Mouse (Mus musculus): ENCODE measurements around the gene Mif4gd. TPM values are rescaled to one million over a fixed set of nuclear protein-coding genes. Genes with fewer than 3 reads are reported as not detected.

The Mif4gd gene
- polyA plus RNA-seq, 2 experiments, result 23.1 to 34.2 TPM

GRCm38 (mm10) chr11:115613138-115613945 is 573 bp upstream of the Mif4gd start:
- no peak for TF ChIP-seq POLR2A (IDR thresholded peaks at IDR 0.05; ENCODE audit: borderline replicate concordance, extremely low read depth, insufficient read depth, insufficient read length)
- DNase-seq (ENCODE audit: low spot score) (peak; percentile 25), ATAC-seq (ENCODE audit: low FRiP score, low read depth) (peak; percentile 21; the same call in 1 of the 2 replicates)
- Histone ChIP-seq H3K9me3 (ENCODE audit: control insufficient read depth, low read length) (no peaks in the 10 kb centered on the region), H3K4me1 (ENCODE audit: control insufficient read depth, insufficient read depth, low read length) (peaks cover 8% of the 10 kb centered on the region; the same call in 1 of the 2 replicates), H3K4me3 (replicated peaks; ENCODE audit: low read length) (peak overlapping the region; percentile 55), H3K36me3 (ENCODE audit: control insufficient read depth, insufficient read depth, low read length) (peaks cover 41% of the 10 kb centered on the region), H3K27me3 (ENCODE audit: control insufficient read depth, insufficient read depth, low read length) (no peaks in the 10 kb centered on the region), H3K9ac (ENCODE audit: low read depth, low read length, severe bottlenecking) (peak overlapping the region; percentile 59), H3K27ac (replicated peaks; ENCODE audit: low read depth, low read length) (peak overlapping the region; percentile 80; the same call in 1 of the 2 replicates), H3K4me2 (replicated peaks; ENCODE audit: low read depth, low read length, severe bottlenecking) (peak overlapping the region; percentile 65)
- whole genome bisulfite sequencing, result under 1% methylated on average over 16 of the region's 16 CpGs

DNA sequence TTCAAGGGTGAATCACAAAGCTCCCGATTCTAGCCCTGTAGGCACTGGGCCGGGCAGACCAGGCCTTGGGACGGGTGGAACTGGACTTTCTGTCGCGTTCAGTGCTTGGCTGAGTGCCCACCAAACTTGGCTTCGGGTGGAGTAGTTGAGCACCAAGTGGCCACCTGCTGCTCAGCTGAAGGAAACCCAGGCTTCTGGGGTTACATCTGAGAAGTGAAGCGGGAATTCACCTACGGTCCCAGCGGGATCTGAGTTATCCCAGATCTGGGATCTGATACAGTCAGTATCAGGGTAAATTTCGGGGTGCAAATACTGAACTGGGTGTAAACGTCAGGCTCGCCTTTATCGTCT is 735 bp downstream of the Mif4gd start:
- peak overlapping the region; percentile 55 for H3K4me3 ChIP-seq (replicated peaks; ENCODE audit: low read length)
- ATAC-seq (ENCODE audit: low FRiP score, low read depth), result peak; percentile 21
- H3K9ac ChIP-seq (ENCODE audit: low read depth, low read length, severe bottlenecking), result peak overlapping the region; percentile 59
- no peaks in the 10 kb centered on the region for H3K9me3 ChIP-seq (ENCODE audit: control insufficient read depth, low read length)
- H3K36me3 ChIP-seq (ENCODE audit: control insufficient read depth, insufficient read depth, low read length), result peaks cover 47% of the 10 kb centered on the region
- H3K27me3 ChIP-seq (ENCODE audit: control insufficient read depth, insufficient read depth, low read length), result no peaks in the 10 kb centered on the region
- peak; percentile 66 for DNase-seq (ENCODE audit: low spot score)
- WGBS, result 2% methylated on average over 13 of the region's 13 CpGs
- TF ChIP-seq POLR2A (IDR thresholded peaks at IDR 0.05; ENCODE audit: borderline replicate concordance, extremely low read depth, insufficient read depth, insufficient read length), result no peak
- peak overlapping the region; percentile 80; the same call in 1 of the 2 replicates for H3K27ac ChIP-seq (replicated peaks; ENCODE audit: low read depth, low read length)
- peak overlapping the region; percentile 65 for H3K4me2 ChIP-seq (replicated peaks; ENCODE audit: low read depth, low read length, severe bottlenecking)
- peaks cover 8% of the 10 kb centered on the region; the same call in 1 of the 2 replicates for H3K4me1 ChIP-seq (ENCODE audit: control insufficient read depth, insufficient read depth, low read length)

- WGBS, result 54% methylated on average over 6 of the region's 6 CpGs
- Histone ChIP-seq H3K27me3 (ENCODE audit: control insufficient read depth, insufficient read depth, low read length) (no peaks in the 10 kb centered on the region), H3K9me3 (ENCODE audit: control insufficient read depth, low read length) (no peaks in the 10 kb centered on the region), H3K9ac (ENCODE audit: low read depth, low read length, severe bottlenecking) (no peak overlapping the region), H3K27ac (replicated peaks; ENCODE audit: low read depth, low read length) (no peak overlapping the region), H3K4me2 (replicated peaks; ENCODE audit: low read depth, low read length, severe bottlenecking) (no peak overlapping the region), H3K4me3 (replicated peaks; ENCODE audit: low read length) (no peak overlapping the region), H3K36me3 (ENCODE audit: control insufficient read depth, insufficient read depth, low read length) (peaks cover 49% of the 10 kb centered on the region), H3K4me1 (ENCODE audit: control insufficient read depth, insufficient read depth, low read length) (peaks cover 8% of the 10 kb centered on the region; the same call in 1 of the 2 replicates)
- TF ChIP-seq POLR2A (IDR thresholded peaks at IDR 0.05; ENCODE audit: borderline replicate concordance, extremely low read depth, insufficient read depth, insufficient read length), result no peak
- DNase-seq (ENCODE audit: low spot score) (no peak), ATAC-seq (ENCODE audit: low FRiP score, low read depth) (no peak)
These were observed 1.6 kb downstream of the Mif4gd start for GRCm38 (mm10) chr11:115611173-115611572.

GRCm38 (mm10) chr11:115609576-115609975 is 3.2 kb downstream of the Mif4gd start:
- 79% methylated on average over 3 of the region's 3 CpGs for WGBS
- H3K27me3 ChIP-seq (ENCODE audit: control insufficient read depth, insufficient read depth, low read length), result no peaks in the 10 kb centered on the region
- no peak overlapping the region for H3K27ac ChIP-seq (replicated peaks; ENCODE audit: low read depth, low read length)
- H3K4me1 ChIP-seq (ENCODE audit: control insufficient read depth, insufficient read depth, low read length), result peaks cover 15% of the 10 kb centered on the region
- DNase-seq (ENCODE audit: low spot score) (no peak), ATAC-seq (ENCODE audit: low FRiP score, low read depth) (no peak)
- H3K9ac ChIP-seq (ENCODE audit: low read depth, low read length, severe bottlenecking), result no peak overlapping the region
- H3K4me3 ChIP-seq (replicated peaks; ENCODE audit: low read length), result no peak overlapping the region
- H3K9me3 ChIP-seq (ENCODE audit: control insufficient read depth, low read length), result no peaks in the 10 kb centered on the region
- TF ChIP-seq POLR2A (IDR thresholded peaks at IDR 0.05; ENCODE audit: borderline replicate concordance, extremely low read depth, insufficient read depth, insufficient read length), result no peak
- H3K36me3 ChIP-seq (ENCODE audit: control insufficient read depth, insufficient read depth, low read length), result peaks cover 44% of the 10 kb centered on the region
- no peak overlapping the region for H3K4me2 ChIP-seq (replicated peaks; ENCODE audit: low read depth, low read length, severe bottlenecking)

DNA sequence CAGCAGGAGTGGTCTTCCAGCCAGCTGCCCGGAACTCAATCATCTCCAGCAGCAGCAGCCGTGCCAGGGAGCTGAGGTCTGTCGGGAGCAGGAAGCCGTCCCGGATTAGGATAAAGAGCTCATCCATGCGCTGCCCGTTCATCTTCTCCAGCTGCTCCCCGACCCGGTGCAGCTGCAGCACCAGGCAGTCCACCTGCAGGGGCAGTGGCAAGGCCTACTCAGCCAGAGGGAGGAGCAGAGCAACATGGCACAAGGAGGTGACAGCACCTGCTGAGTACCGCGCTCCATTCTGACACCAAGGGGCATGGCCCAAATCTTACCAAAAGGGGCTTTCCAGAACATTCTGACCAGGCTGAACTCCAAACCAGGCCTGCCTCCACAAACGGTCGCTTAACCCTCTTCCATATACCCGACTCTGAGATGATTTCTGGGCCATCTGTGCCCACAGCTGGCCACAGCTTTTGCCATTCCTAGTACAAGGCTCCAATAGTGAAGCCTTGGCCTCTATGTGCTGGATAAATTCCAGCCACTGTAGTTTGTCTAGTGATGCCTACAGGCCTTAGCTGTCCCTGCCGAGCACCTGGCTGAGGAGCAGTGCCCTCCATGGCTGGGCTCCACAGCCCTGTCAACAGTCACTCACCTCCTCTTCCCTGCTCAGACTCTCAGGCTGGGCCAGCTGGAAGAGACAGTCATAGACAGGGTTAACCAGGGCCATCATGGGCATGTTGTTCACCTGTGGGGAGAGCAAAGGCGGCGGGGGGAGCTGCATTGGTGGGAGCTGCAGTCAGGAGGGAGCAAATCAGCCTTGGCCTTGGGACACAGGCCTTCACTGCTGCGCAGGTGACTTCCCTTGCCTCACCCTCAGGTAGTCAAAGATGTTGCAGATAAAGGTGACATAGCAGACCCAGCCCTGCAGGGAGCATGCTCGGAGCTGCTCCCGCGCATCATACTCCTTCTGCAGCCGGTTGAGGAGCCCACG is 4.1 kb downstream of the Mif4gd start:
- no peak for TF ChIP-seq POLR2A (IDR thresholded peaks at IDR 0.05; ENCODE audit: borderline replicate concordance, extremely low read depth, insufficient read depth, insufficient read length)
- 81% methylated on average over 23 of the region's 23 CpGs for WGBS
- Histone ChIP-seq H3K4me2 (replicated peaks; ENCODE audit: low read depth, low read length, severe bottlenecking) (no peak overlapping the region), H3K4me1 (ENCODE audit: control insufficient read depth, insufficient read depth, low read length) (peaks cover 16% of the 10 kb centered on the region), H3K9ac (ENCODE audit: low read depth, low read length, severe bottlenecking) (no peak overlapping the region), H3K36me3 (ENCODE audit: control insufficient read depth, insufficient read depth, low read length) (peaks cover 43% of the 10 kb centered on the region), H3K27me3 (ENCODE audit: control insufficient read depth, insufficient read depth, low read length) (no peaks in the 10 kb centered on the region), H3K4me3 (replicated peaks; ENCODE audit: low read length) (no peak overlapping the region), H3K27ac (replicated peaks; ENCODE audit: low read depth, low read length) (no peak overlapping the region), H3K9me3 (ENCODE audit: control insufficient read depth, low read length) (no peaks in the 10 kb centered on the region)
- ATAC-seq (ENCODE audit: low FRiP score, low read depth) (no peak), DNase-seq (ENCODE audit: low spot score) (no peak)

Measured in limb, embryonic 14.5 days (tissue).